Mouse (Mus musculus): ENCODE results near the gene Slc15a3.

Slc15a3 gene

GRCm38 (mm10) chr19:10839010-10839892 lies at the start of gene Slc15a3:
Gene Slc15a3, plus strand, starts transcription at chr19:10839727.
- DNase-seq (ENCODE audit: low spot score) = no peak

DNA sequence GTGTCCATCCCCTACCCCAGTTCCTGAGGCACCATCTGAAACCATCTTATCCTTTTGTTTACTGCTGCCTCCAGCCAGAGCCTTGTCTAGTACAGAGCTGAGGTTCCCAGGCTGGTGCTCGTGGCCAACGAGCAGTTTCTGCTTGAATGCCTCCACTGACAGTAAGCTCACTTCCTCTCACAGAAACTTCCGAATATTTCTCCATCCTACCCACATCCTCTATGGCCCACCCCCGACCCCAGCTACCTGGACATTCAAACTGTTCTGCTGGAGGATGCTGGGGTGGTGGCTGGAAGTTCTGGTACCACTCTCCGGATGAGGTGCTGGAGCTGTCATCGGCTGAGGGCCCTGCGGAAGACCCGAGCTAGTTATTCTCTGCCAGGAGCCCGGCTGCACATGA lies 49.2 kb upstream of the Slc15a3 start:
- no peak for DNase-seq (ENCODE audit: low spot score)

DNA sequence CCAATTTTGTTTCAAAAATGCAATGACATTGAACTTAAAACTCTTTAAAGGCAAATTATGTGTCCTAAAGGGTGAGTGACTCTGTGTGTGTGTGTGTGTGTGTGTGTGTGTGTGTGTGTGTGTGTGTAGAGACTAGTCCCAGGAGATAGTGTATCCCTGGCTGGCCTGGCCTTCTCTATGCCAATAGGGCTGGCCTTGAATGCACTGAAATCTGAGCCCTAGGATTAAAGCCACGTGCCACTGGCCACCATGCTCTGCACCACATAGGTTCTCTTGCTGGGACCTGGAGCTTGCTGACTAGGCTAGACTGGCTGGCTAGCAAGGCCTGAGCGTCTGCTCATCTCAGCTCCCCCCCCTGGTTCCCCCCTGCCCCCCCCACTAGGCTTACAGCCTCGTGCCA lies 46.5 kb upstream of the Slc15a3 start:
- no peak for DNase-seq (ENCODE audit: low spot score)

- DNase-seq (ENCODE audit: low spot score) = no peak
These were observed 44.6 kb upstream of the Slc15a3 start for GRCm38 (mm10) chr19:10794916-10795315.

DNA sequence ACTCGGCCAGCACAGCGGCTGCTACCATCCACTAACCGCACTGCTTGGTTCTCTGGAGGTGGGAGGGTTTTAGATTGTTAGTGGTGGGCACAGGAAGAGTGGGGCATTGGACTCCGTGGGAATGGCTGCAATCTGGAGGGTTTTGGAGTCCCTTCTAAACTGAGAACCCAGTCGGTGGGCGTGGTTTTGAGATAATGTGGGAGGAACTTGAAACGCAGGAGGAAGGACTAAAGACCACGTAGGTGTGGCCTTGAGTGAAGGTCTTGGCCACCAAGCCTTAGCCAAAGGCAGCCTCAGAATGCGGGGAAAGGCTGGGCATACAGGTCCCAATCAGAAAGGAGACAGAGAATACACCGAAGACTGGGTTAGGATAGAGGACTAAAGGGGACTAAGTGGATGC lies 41.0 kb upstream of the Slc15a3 start:
- no peak for DNase-seq (ENCODE audit: low spot score)

GRCm38 (mm10) chr19:10799155-10799554 lies 40.4 kb upstream of the Slc15a3 start:
- no peak for DNase-seq (ENCODE audit: low spot score)

GRCm38 (mm10) chr19:10801070-10801469 lies 38.5 kb upstream of the Slc15a3 start:
- no peak for DNase-seq (ENCODE audit: low spot score)

DNA sequence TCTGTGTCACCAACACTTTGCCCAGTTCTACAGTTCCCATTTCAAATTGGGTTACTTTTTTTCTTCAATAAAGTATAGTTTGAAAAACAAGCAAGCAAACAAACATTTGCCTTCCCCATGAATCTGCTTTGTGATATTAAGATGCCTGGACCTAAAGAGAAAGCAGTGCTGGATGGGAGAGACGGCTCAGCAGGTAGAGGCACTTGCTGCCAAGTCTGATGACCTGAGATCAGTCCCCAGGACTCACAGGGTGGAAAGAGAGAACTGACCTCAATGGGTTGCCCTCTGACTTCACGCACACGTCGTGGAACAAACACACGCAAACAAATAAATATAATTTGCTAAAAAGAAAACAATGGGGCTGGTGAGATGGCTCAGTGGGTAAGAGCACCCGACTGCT lies 37.6 kb upstream of the Slc15a3 start:
- no peak for DNase-seq (ENCODE audit: low spot score)

DNA sequence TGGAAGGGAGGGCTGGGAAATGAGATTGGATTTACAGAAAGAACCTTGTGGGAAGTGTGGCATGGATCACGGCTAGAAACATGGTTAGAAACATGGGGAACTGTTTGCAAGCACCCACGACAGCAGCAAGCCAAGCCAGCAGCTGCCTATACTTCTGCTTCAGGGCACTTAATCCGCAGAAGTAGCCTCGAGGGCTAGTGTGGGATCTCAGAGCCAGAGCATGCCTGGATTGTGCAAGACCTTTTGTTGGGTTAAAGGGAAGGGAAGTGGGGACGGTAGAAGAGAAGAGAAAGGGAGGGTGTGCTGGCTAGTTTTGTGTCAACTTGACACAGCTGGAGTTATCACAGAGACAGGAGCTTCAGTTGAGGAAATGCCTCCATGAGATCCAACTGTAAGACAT lies 35.8 kb upstream of the Slc15a3 start:
- DNase-seq (ENCODE audit: low spot score) = no peak

GRCm38 (mm10) chr19:10804850-10805660 lies 34.5 kb upstream of the Slc15a3 start:
- no peak for DNase-seq (ENCODE audit: low spot score)

DNA sequence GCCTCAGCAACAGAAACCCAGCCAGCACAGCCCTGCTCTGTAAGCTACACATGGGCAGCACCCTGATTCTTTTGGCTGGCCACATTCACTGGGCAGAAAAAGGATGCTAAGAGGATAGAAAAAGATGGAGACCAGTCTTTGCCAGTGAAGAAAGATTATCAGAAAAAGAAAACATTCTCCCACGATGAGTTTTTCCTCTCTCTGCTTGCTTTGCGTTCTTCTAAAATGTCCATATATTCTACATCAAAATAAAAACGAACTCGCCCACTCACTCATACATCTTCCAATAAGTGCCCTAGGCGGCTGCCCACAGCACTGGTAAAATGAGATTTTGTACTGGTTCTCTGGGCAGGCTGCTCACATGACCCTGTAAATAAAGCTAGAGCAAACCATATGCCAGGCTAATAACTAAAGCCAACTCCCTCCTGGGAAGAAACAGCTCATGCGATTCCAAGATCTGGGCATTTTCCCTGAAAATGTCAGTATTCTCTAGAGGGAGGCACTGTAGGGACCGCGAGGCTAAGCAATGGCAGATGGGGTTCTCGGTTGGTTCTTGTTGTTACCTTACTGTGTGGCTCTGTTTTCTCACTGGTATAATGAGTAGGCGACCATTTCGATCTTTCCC lies 33.8 kb upstream of the Slc15a3 start:
- DNase-seq (ENCODE audit: low spot score) = no peak

GRCm38 (mm10) chr19:10808524-10809233 lies 30.8 kb upstream of the Slc15a3 start:
- no peak for DNase-seq (ENCODE audit: low spot score)

GRCm38 (mm10) chr19:10809428-10810175 lies 29.9 kb upstream of the Slc15a3 start:
- DNase-seq (ENCODE audit: low spot score) = peak; percentile 59

- no peak for DNase-seq (ENCODE audit: low spot score)
These were observed 29.4 kb upstream of the Slc15a3 start for GRCm38 (mm10) chr19:10810176-10810492.

DNA sequence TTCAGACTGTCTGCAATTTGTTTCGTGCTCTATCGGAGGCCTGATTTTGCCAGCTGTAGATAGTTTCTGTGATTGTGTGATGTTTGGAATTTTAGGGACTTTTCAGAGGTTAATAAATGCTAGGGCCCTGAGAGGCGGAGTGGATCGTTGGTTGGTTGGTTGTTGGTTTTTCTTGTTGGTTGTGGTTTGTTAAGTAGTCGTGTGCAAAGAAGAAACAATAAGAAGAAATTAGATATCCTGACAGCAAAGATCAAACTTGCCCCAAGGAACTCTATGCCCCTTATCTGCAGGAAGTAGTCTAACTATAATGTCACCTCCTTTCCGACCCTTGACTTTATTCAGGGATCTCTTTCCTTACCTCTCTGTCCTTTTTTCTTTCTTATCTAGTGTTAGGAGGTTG lies 28.1 kb upstream of the Slc15a3 start:
- no peak for DNase-seq (ENCODE audit: low spot score)

DNA sequence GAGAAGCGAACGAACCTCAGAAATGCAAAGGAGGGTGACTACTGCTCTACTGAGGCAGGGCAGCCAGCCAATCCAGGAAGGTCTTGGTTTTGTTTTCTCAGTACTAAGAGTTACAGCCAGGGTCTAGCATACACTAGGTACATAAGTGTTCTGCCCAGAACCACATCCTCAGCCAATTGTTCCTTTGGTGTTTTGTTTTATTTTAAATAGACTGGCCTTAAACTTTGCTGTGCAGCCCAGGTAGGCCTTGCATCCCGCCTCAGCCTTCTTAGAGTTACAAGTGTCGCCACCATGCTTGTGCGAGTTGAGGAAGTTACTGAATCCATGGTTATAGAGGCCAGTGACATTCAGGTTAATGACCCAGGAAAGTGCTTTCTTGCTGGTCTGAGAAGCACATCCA lies 26.5 kb upstream of the Slc15a3 start:
- DNase-seq (ENCODE audit: low spot score) = no peak

DNA sequence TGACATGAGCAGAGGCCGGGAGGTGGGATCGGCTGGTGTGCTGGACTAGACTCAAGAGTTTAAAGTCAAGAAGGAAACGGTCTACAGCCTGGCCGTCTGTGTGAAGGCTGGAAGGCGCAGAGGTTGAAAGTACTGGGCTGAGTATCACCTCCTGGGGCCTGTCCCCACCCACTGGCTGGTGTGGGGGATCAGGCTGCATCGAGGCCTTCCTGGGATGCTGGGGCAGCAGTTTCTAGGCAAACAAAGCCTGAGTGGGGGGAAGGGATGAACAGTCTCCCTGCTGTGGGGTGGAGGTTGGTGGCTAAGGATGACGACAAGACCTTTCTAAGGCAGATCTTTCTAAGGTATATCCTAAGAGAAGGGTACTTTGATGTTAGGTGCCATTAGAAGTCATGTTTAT lies 25.6 kb upstream of the Slc15a3 start:
- DNase-seq (ENCODE audit: low spot score) = no peak

DNA sequence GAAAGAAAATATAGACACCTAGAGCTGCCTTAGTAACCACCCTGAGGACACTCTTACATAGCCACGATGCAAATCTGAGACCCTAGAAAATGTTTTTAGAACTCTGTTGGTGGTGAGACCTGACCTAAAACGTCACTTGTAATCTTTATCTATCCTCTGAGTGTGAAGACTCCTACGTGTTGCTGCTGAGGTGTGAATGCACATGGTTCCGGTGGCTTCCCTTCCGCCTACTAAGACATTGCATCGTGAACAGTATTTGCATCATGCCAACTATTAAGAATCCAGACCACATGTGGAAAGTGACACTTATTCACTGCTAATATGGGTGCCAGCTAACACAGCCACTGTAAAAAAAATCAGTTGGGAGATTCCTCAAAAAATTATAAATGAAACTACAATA lies 23.7 kb upstream of the Slc15a3 start:
- DNase-seq (ENCODE audit: low spot score) = no peak

DNA sequence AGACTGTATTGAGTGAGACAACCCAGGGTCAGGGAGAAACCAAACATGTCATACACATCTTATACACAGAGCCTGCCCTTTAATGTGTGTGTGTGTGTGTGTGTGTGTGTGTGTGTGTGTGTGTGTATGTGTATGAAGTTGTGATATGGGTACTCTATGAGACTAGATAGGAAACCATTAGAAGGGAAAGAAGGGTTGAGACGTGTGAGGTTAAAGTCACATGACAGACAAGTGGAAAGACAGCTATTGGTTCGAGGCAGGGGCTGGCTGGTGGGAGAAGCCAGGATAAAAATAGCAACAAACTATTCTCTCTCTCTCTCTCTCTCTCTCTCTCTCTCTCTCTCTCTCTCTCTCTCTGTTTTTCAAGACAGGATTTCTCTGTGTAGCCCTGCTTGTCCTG lies 23.1 kb upstream of the Slc15a3 start:
- DNase-seq (ENCODE audit: low spot score) = no peak

DNA sequence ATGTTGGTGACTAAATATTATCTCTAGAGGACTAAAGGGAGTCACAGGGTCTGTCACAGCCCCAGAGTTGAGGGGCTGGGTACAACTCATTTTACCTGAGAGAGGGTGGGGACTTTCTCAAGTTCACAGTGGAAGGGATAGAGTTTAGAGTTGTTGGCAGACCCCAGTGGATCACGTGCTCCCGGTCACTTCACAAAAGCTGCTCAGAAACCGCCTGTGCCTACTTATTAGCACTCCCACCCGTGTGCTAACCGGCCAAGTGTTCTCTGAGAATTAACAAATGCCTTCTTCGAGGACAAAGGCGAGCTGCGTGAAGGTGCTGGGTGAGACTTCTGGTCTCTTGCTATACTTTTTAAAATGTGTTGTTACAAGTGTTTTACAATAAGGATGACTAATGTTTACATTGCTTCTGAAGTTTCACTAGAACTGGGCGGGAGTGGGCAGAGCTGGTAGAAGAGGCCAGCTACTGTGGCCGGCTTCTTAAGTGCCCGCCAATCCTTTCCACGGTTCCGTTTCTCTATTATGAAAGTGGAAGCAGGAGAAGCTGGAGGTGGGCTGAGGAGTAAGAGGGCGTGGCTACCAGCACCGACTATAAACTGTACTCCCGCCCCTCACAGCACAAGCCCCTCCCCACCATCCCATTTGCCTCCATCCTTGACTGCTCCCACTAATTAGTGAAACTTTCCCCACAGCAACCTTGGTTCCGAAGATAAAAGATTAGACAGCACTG lies 21.1 kb upstream of the Slc15a3 start:
- no peak for DNase-seq (ENCODE audit: low spot score)

DNA sequence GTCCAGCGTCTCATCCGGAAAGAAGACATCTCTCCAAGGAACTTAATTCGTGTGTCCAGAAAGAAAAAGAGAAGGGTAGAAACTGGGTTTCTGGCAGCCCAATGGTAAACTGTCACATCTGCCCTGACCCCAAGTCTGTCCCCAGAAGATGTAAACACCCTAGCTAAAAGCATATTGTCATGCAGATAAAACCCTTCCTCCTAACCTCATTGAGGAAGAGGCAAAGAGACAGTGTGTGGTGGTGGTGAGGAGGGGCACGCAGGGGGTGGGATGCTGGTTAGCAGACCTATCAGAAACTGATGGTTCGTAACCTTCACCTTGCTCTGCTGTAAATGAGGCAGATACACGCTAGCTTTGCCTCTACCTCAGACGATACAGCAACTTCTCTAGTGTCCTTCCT lies 18.2 kb upstream of the Slc15a3 start:
- no peak for DNase-seq (ENCODE audit: low spot score)
